Mouse (Mus musculus): ENCODE results near the gene Hmgcs2. TPM values are rescaled to one million over a fixed set of nuclear protein-coding genes. Genes with fewer than 3 reads are reported as not detected.
A peak's percentile ranks its signal among the peaks of the same experiment; 100 is the strongest.

Hmgcs2 gene
- 4.3 and 5.7 TPM in 2 replicates for polyA plus RNA-seq (2014; fragmentation: Nextera tagmentation; extraction: Ambion mirVana)

GRCm38 (mm10) chr3:98280204-98280932, at the start of gene Hmgcs2:
Gene Hmgcs2 (plus strand): TSS chr3:98280435.
- Histone ChIP-seq H3K4me2 (no peak within 1 kb of the TSS), H3K27ac (ENCODE audit: low read depth, low read length) (no peak within 1 kb of the TSS), H3K36me3 (ENCODE audit: control insufficient read depth, insufficient read depth, low read length) (no peaks in the 10 kb centered on the region), H3K4me3 (ENCODE audit: low read depth, low read length) (no peak within 1 kb of the TSS), H3K27me3 (ENCODE audit: control insufficient read depth, insufficient read depth, low read length) (no peaks in the 10 kb centered on the region), H3K4me1 (ENCODE audit: control insufficient read depth, insufficient read depth, low read length) (no peaks in the 10 kb centered on the region), H3K9ac (ENCODE audit: low read length) (no peak within 1 kb of the TSS), H3K9me3 (ENCODE audit: control insufficient read depth, low read length) (no peaks in the 10 kb centered on the region)
- DNase-seq (ENCODE audit: low spot score, missing footprints), result no peak
- peak; percentile 38; the same call in 1 of the 2 replicates for ATAC-seq (ENCODE audit: low FRiP score)
- WGBS, result 62% methylated on average over 14 of the region's 14 CpGs

- Histone ChIP-seq H3K27me3 (ENCODE audit: control insufficient read depth, insufficient read depth, low read length) (no peaks in the 10 kb centered on the region), H3K4me1 (ENCODE audit: control insufficient read depth, insufficient read depth, low read length) (peaks cover 3% of the 10 kb centered on the region; the same call in 1 of the 2 replicates), H3K4me2 (no peak overlapping the region), H3K9me3 (ENCODE audit: control insufficient read depth, low read length) (no peaks in the 10 kb centered on the region), H3K27ac (ENCODE audit: low read depth, low read length) (no peak overlapping the region), H3K9ac (ENCODE audit: low read length) (no peak overlapping the region), H3K36me3 (ENCODE audit: control insufficient read depth, insufficient read depth, low read length) (no peaks in the 10 kb centered on the region), H3K4me3 (ENCODE audit: low read depth, low read length) (no peak overlapping the region)
- DNase-seq (ENCODE audit: low spot score, missing footprints), result peak; percentile 26
- ATAC-seq (ENCODE audit: low FRiP score), result no peak
Measured at GRCm38 (mm10) chr3:98233504-98233903, 46.7 kb upstream of the Hmgcs2 start.

GRCm38 (mm10) chr3:98236266-98236665, 44.0 kb upstream of the Hmgcs2 start:
- Histone ChIP-seq H3K4me2 (no peak overlapping the region), H3K9ac (ENCODE audit: low read length) (no peak overlapping the region), H3K36me3 (ENCODE audit: control insufficient read depth, insufficient read depth, low read length) (no peaks in the 10 kb centered on the region), H3K27me3 (ENCODE audit: control insufficient read depth, insufficient read depth, low read length) (no peaks in the 10 kb centered on the region), H3K4me3 (ENCODE audit: low read depth, low read length) (no peak overlapping the region), H3K9me3 (ENCODE audit: control insufficient read depth, low read length) (no peaks in the 10 kb centered on the region), H3K27ac (ENCODE audit: low read depth, low read length) (no peak overlapping the region), H3K4me1 (ENCODE audit: control insufficient read depth, insufficient read depth, low read length) (peaks cover 3% of the 10 kb centered on the region)
- WGBS, result 90% methylated on average over 6 of the region's 6 CpGs
- DNase-seq (ENCODE audit: low spot score, missing footprints), result peak; percentile 23
- no peak for ATAC-seq (ENCODE audit: low FRiP score)

- 69% methylated on average over 5 of the region's 5 CpGs for WGBS
- H3K4me1 ChIP-seq (ENCODE audit: control insufficient read depth, insufficient read depth, low read length), result peaks cover 3% of the 10 kb centered on the region
- H3K9me3 ChIP-seq (ENCODE audit: control insufficient read depth, low read length), result no peaks in the 10 kb centered on the region
- H3K36me3 ChIP-seq (ENCODE audit: control insufficient read depth, insufficient read depth, low read length), result no peaks in the 10 kb centered on the region
- peak overlapping the region; percentile 44; the same call in 1 of the 2 replicates for H3K27ac ChIP-seq (ENCODE audit: low read depth, low read length)
- H3K27me3 ChIP-seq (ENCODE audit: control insufficient read depth, insufficient read depth, low read length), result no peaks in the 10 kb centered on the region
- H3K4me3 ChIP-seq (ENCODE audit: low read depth, low read length), result no peak overlapping the region
- H3K4me2 ChIP-seq, result no peak overlapping the region
- ATAC-seq (ENCODE audit: low FRiP score), result no peak
- DNase-seq (ENCODE audit: low spot score, missing footprints), result no peak
- H3K9ac ChIP-seq (ENCODE audit: low read length), result no peak overlapping the region
Measured at GRCm38 (mm10) chr3:98237240-98237639, 43.0 kb upstream of the Hmgcs2 start.

- Histone ChIP-seq H3K4me2 (no peak overlapping the region), H3K36me3 (ENCODE audit: control insufficient read depth, insufficient read depth, low read length) (no peaks in the 10 kb centered on the region), H3K4me3 (ENCODE audit: low read depth, low read length) (no peak overlapping the region), H3K9ac (ENCODE audit: low read length) (no peak overlapping the region), H3K27ac (ENCODE audit: low read depth, low read length) (peak overlapping the region; percentile 53; the same call in 1 of the 2 replicates), H3K27me3 (ENCODE audit: control insufficient read depth, insufficient read depth, low read length) (no peaks in the 10 kb centered on the region), H3K9me3 (ENCODE audit: control insufficient read depth, low read length) (no peaks in the 10 kb centered on the region), H3K4me1 (ENCODE audit: control insufficient read depth, insufficient read depth, low read length) (peaks cover 3% of the 10 kb centered on the region)
- WGBS, result 45% methylated on average over 3 of the region's 3 CpGs
- DNase-seq (ENCODE audit: low spot score, missing footprints), result no peak
- peak; percentile 62 for ATAC-seq (ENCODE audit: low FRiP score)
Measured at GRCm38 (mm10) chr3:98238150-98238549, 42.1 kb upstream of the Hmgcs2 start.

- H3K9me3 ChIP-seq (ENCODE audit: control insufficient read depth, low read length), result no peaks in the 10 kb centered on the region
- H3K36me3 ChIP-seq (ENCODE audit: control insufficient read depth, insufficient read depth, low read length), result no peaks in the 10 kb centered on the region
- no peak overlapping the region for H3K9ac ChIP-seq (ENCODE audit: low read length)
- H3K4me1 ChIP-seq (ENCODE audit: control insufficient read depth, insufficient read depth, low read length), result peaks cover 8% of the 10 kb centered on the region
- no peak for ATAC-seq (ENCODE audit: low FRiP score)
- no peak overlapping the region for H3K4me2 ChIP-seq
- no peak overlapping the region for H3K4me3 ChIP-seq (ENCODE audit: low read depth, low read length)
- no peaks in the 10 kb centered on the region for H3K27me3 ChIP-seq (ENCODE audit: control insufficient read depth, insufficient read depth, low read length)
- DNase-seq (ENCODE audit: low spot score, missing footprints), result no peak
- H3K27ac ChIP-seq (ENCODE audit: low read depth, low read length), result no peak overlapping the region
- WGBS, result 83% methylated on average over 3 of the region's 3 CpGs
Measured at GRCm38 (mm10) chr3:98242051-98242450, 38.2 kb upstream of the Hmgcs2 start.

GRCm38 (mm10) chr3:98242458-98243037, 37.7 kb upstream of the Hmgcs2 start:
- H3K9ac ChIP-seq (ENCODE audit: low read length), result no peak overlapping the region
- no peaks in the 10 kb centered on the region for H3K27me3 ChIP-seq (ENCODE audit: control insufficient read depth, insufficient read depth, low read length)
- H3K4me1 ChIP-seq (ENCODE audit: control insufficient read depth, insufficient read depth, low read length), result peaks cover 5% of the 10 kb centered on the region
- DNase-seq (ENCODE audit: low spot score, missing footprints) (no peak), ATAC-seq (ENCODE audit: low FRiP score) (no peak)
- no peaks in the 10 kb centered on the region for H3K36me3 ChIP-seq (ENCODE audit: control insufficient read depth, insufficient read depth, low read length)
- no peaks in the 10 kb centered on the region for H3K9me3 ChIP-seq (ENCODE audit: control insufficient read depth, low read length)
- H3K27ac ChIP-seq (ENCODE audit: low read depth, low read length), result no peak overlapping the region
- no peak overlapping the region for H3K4me3 ChIP-seq (ENCODE audit: low read depth, low read length)
- H3K4me2 ChIP-seq, result no peak overlapping the region
- 69% methylated on average over 8 of the region's 8 CpGs for WGBS

GRCm38 (mm10) chr3:98245892-98246291, 34.3 kb upstream of the Hmgcs2 start:
- no peak overlapping the region for H3K27ac ChIP-seq (ENCODE audit: low read depth, low read length)
- no peak overlapping the region for H3K4me3 ChIP-seq (ENCODE audit: low read depth, low read length)
- no peak overlapping the region for H3K9ac ChIP-seq (ENCODE audit: low read length)
- H3K4me2 ChIP-seq, result no peak overlapping the region
- H3K36me3 ChIP-seq (ENCODE audit: control insufficient read depth, insufficient read depth, low read length), result no peaks in the 10 kb centered on the region
- ATAC-seq (ENCODE audit: low FRiP score), result no peak
- H3K27me3 ChIP-seq (ENCODE audit: control insufficient read depth, insufficient read depth, low read length), result no peaks in the 10 kb centered on the region
- 13% methylated on average over 8 of the region's 8 CpGs for WGBS
- DNase-seq (ENCODE audit: low spot score, missing footprints), result no peak
- no peaks in the 10 kb centered on the region for H3K9me3 ChIP-seq (ENCODE audit: control insufficient read depth, low read length)
- H3K4me1 ChIP-seq (ENCODE audit: control insufficient read depth, insufficient read depth, low read length), result peaks cover 5% of the 10 kb centered on the region

- 30% methylated on average over 7 of the region's 7 CpGs for WGBS
- no peak overlapping the region for H3K4me2 ChIP-seq
- H3K9me3 ChIP-seq (ENCODE audit: control insufficient read depth, low read length), result no peaks in the 10 kb centered on the region
- no peak overlapping the region for H3K4me3 ChIP-seq (ENCODE audit: low read depth, low read length)
- DNase-seq (ENCODE audit: low spot score, missing footprints), result no peak
- no peaks in the 10 kb centered on the region for H3K36me3 ChIP-seq (ENCODE audit: control insufficient read depth, insufficient read depth, low read length)
- H3K4me1 ChIP-seq (ENCODE audit: control insufficient read depth, insufficient read depth, low read length), result peaks cover 5% of the 10 kb centered on the region
- peak; percentile 57; the same call in 1 of the 2 replicates for ATAC-seq (ENCODE audit: low FRiP score)
- H3K9ac ChIP-seq (ENCODE audit: low read length), result no peak overlapping the region; the same call in 1 of the 2 replicates
- H3K27ac ChIP-seq (ENCODE audit: low read depth, low read length), result no peak overlapping the region
- no peaks in the 10 kb centered on the region for H3K27me3 ChIP-seq (ENCODE audit: control insufficient read depth, insufficient read depth, low read length)
Measured at GRCm38 (mm10) chr3:98246985-98247751, 33.1 kb upstream of the Hmgcs2 start.
